Mouse (Mus musculus): ENCODE measurements around the gene Cenpl.

GRCm38 (mm10) chr1:161122661-161123418, 52.3 kb downstream of the Cenpl start:
- TF ChIP-seq POLR2A (IDR thresholded peaks at IDR 0.05; ENCODE audit: low read depth, low read length) (no peak), CTCF (IDR thresholded peaks at IDR 0.05; ENCODE audit: extremely low read depth, insufficient read length, insufficient replicate concordance, low read depth, low read length) (no peak)
